Mouse (Mus musculus) embryonic facial prominence, embryonic 15.5 days (tissue): Measurements from ENCODE around the gene Tbx15. TPM values are rescaled to one million over a fixed set of nuclear protein-coding genes. Genes with fewer than 3 reads are reported as not detected.

Source experiments
- ATAC-seq: fragments of 200-750 bp; cut with Nextera tagmentation; 2 replicates; pipeline ENCODE4 v1.8.0; 2017; ENCODE audit warnings: low read depth, moderate TSS enrichment; ENCODE audit not compliant: insufficient number of reproducible peaks, low FRiP score, low TSS enrichment
- H3K27ac ChIP-seq: fragments of 300-500 bp; sonication (generic); replicated peaks from 2 replicates; pipeline ENCODE4 v1.5.1; 2015; ENCODE audit warnings: mild to moderate bottlenecking, inconsistent platforms
- H3K27me3 ChIP-seq: fragments of 300-500 bp; sonication (generic); 2 replicates; pipeline ENCODE4 v1.6.1; 2015; ENCODE audit warnings: inconsistent platforms
- H3K36me3 ChIP-seq: fragments of 300-500 bp; sonication (generic); 2 replicates; pipeline ENCODE4 v1.6.1; 2015; ENCODE audit warnings: mild to moderate bottlenecking, inconsistent platforms
- H3K4me1 ChIP-seq: fragments of 300-500 bp; sonication (generic); 2 replicates; pipeline ENCODE4 v1.6.1; 2015; ENCODE audit warnings: inconsistent platforms
- H3K4me2 ChIP-seq: fragments of 300-500 bp; sonication (generic); replicated peaks from 2 replicates; pipeline ENCODE4 v1.6.1; 2015; ENCODE audit warnings: mild to moderate bottlenecking, inconsistent platforms
- H3K4me3 ChIP-seq: fragments of 300-500 bp; sonication (generic); replicated peaks from 2 replicates; pipeline ENCODE4 v1.5.1; 2015; ENCODE audit warnings: mild to moderate bottlenecking, inconsistent platforms
- H3K9ac ChIP-seq: fragments of 300-500 bp; sonication (generic); 2 replicates; pipeline ENCODE4 v1.6.1; 2015; ENCODE audit warnings: inconsistent platforms
- H3K9me3 ChIP-seq: fragments of 300-500 bp; sonication (generic); replicated peaks from 2 replicates; pipeline ENCODE4 v1.6.1; 2016; ENCODE audit warnings: inconsistent platforms
- WGBS: fragments of 180-500 bp; shearing (Covaris S2); methylation state at CpG from one replicate; pipeline ENCODE4 v1.1.7; 2015; 5-methylcytosine and 5-hydroxymethylcytosine counted together
- polyA plus RNA-seq: library from polyadenylated mRNA; unstranded; fragments of >200 nt; fragmentation: Nextera tagmentation; extraction: Ambion mirVana; gene quantifications from 2 replicates; pipeline ENCODE4 v1.2.1, GENCODE M21; 2015

Tbx15 gene
- polyA plus RNA-seq = 25.2 and 25.9 TPM in 2 replicates

- peak within 1 kb of the TSS; percentile 65 for H3K27ac ChIP-seq
- no peaks in the 10 kb centered on the region for H3K9me3 ChIP-seq
- peak within 1 kb of the TSS; percentile 44 for H3K4me3 ChIP-seq
- H3K4me2 ChIP-seq = peak within 1 kb of the TSS; percentile 51
- H3K36me3 ChIP-seq = no peaks in the 10 kb centered on the region
- H3K4me1 ChIP-seq = peaks cover 13% of the 10 kb centered on the region
- no peak; the same call in 1 of the 2 replicates for ATAC-seq
- peaks cover 88% of the 10 kb centered on the region for H3K27me3 ChIP-seq
- WGBS = 3% methylated on average over 20 of the region's 20 CpGs
- peak within 1 kb of the TSS; percentile 40 for H3K9ac ChIP-seq
Measured at GRCm38 (mm10) chr3:99240213-99240720, at the start of gene Tbx15. Gene Tbx15, plus strand, starts transcription at chr3:99240381.

- 0 out of 2 replicates have a peak, but pooled peaks cover 4% of the 10 kb centered on the region for H3K36me3 ChIP-seq
- no peaks in the 10 kb centered on the region for H3K9me3 ChIP-seq
- H3K27ac ChIP-seq = no peak overlapping the region
- WGBS = 60% methylated on average over 4 of the region's 4 CpGs
- no peak for ATAC-seq
- no peaks in the 10 kb centered on the region for H3K27me3 ChIP-seq
- H3K9ac ChIP-seq = no peak overlapping the region
- H3K4me2 ChIP-seq = no peak overlapping the region
- H3K4me3 ChIP-seq = no peak overlapping the region
- peaks cover 4% of the 10 kb centered on the region; the same call in 1 of the 2 replicates for H3K4me1 ChIP-seq
Measured at GRCm38 (mm10) chr3:99193576-99193975, 46.6 kb upstream of the Tbx15 start.

GRCm38 (mm10) chr3:99203331-99203730 is 36.9 kb upstream of the Tbx15 start:
- Histone ChIP-seq H3K27ac (peak overlapping the region; percentile 63), H3K4me2 (no peak overlapping the region)
- 0 out of 2 replicates have a peak, but pooled peaks have one; percentile 43 for ATAC-seq

GRCm38 (mm10) chr3:99208416-99208815 is 31.8 kb upstream of the Tbx15 start:
- Histone ChIP-seq H3K27ac (no peak overlapping the region), H3K36me3 (no peaks in the 10 kb centered on the region), H3K4me2 (no peak overlapping the region), H3K27me3 (no peaks in the 10 kb centered on the region), H3K9me3 (no peaks in the 10 kb centered on the region), H3K4me3 (no peak overlapping the region), H3K9ac (no peak overlapping the region), H3K4me1 (peaks cover 11% of the 10 kb centered on the region)
- ATAC-seq = no peak
- 49% methylated on average over 1 of the region's 1 CpGs for WGBS

More at GRCm38 (mm10) chr3:99203331-99203730, 36.9 kb upstream of the Tbx15 start:
- Histone ChIP-seq H3K4me1 (no peaks in the 10 kb centered on the region), H3K4me3 (no peak overlapping the region), H3K9me3 (no peaks in the 10 kb centered on the region), H3K27me3 (no peaks in the 10 kb centered on the region), H3K36me3 (0 out of 2 replicates have a peak, but pooled peaks cover 4% of the 10 kb centered on the region), H3K9ac (no peak overlapping the region)

GRCm38 (mm10) chr3:99211105-99211698 is 29.0 kb upstream of the Tbx15 start:
- H3K27me3 ChIP-seq = no peaks in the 10 kb centered on the region
- no peak overlapping the region for H3K4me2 ChIP-seq
- H3K9ac ChIP-seq = no peak overlapping the region
- H3K4me3 ChIP-seq = no peak overlapping the region
- WGBS = 39% methylated on average over 14 of the region's 14 CpGs
- peaks cover 18% of the 10 kb centered on the region for H3K4me1 ChIP-seq
- no peak for ATAC-seq
- 0 out of 2 replicates have a peak, but pooled peaks cover 1% of the 10 kb centered on the region for H3K36me3 ChIP-seq
- no peak overlapping the region for H3K27ac ChIP-seq
- no peaks in the 10 kb centered on the region for H3K9me3 ChIP-seq

- Histone ChIP-seq H3K4me3 (no peak overlapping the region), H3K4me2 (no peak overlapping the region), H3K27ac (no peak overlapping the region), H3K9me3 (no peaks in the 10 kb centered on the region), H3K4me1 (no peaks in the 10 kb centered on the region), H3K36me3 (no peaks in the 10 kb centered on the region), H3K27me3 (peaks cover 7% of the 10 kb centered on the region; the same call in 1 of the 2 replicates), H3K9ac (no peak overlapping the region)
- ATAC-seq = no peak
- 60% methylated on average over 2 of the region's 2 CpGs for WGBS
Measured at GRCm38 (mm10) chr3:99227807-99228206, 12.4 kb upstream of the Tbx15 start.

GRCm38 (mm10) chr3:99233393-99234318 is 6.5 kb upstream of the Tbx15 start:
- Histone ChIP-seq H3K9ac (no peak overlapping the region), H3K27me3 (peaks cover 48% of the 10 kb centered on the region), H3K9me3 (no peaks in the 10 kb centered on the region), H3K36me3 (no peaks in the 10 kb centered on the region), H3K4me3 (peak overlapping the region; percentile 31), H3K4me1 (peaks cover 12% of the 10 kb centered on the region; the same call in 1 of the 2 replicates), H3K4me2 (peak overlapping the region; percentile 49), H3K27ac (peak overlapping the region; percentile 55; the same call in 1 of the 2 replicates)
- no peak for ATAC-seq
- 6% methylated on average over 20 of the region's 20 CpGs for WGBS

- Histone ChIP-seq H3K9me3 (no peaks in the 10 kb centered on the region), H3K27ac (no peak overlapping the region), H3K4me2 (peak overlapping the region; percentile 49), H3K4me3 (peak overlapping the region; percentile 31), H3K36me3 (no peaks in the 10 kb centered on the region), H3K27me3 (peaks cover 55% of the 10 kb centered on the region), H3K4me1 (peaks cover 12% of the 10 kb centered on the region; the same call in 1 of the 2 replicates), H3K9ac (no peak overlapping the region)
- 17% methylated on average over 17 of the region's 17 CpGs for WGBS
- no peak for ATAC-seq
Measured at GRCm38 (mm10) chr3:99234319-99234869, 5.8 kb upstream of the Tbx15 start.

- Histone ChIP-seq H3K4me3 (no peak overlapping the region), H3K27me3 (peaks cover 64% of the 10 kb centered on the region), H3K4me1 (peaks cover 13% of the 10 kb centered on the region; the same call in 1 of the 2 replicates), H3K36me3 (no peaks in the 10 kb centered on the region), H3K9ac (no peak overlapping the region), H3K4me2 (peak overlapping the region; percentile 8; the same call in 1 of the 2 replicates), H3K27ac (no peak overlapping the region), H3K9me3 (no peaks in the 10 kb centered on the region)
- WGBS = 30% methylated on average over 23 of the region's 23 CpGs
- no peak for ATAC-seq
Measured at GRCm38 (mm10) chr3:99235116-99235803, 4.9 kb upstream of the Tbx15 start.

GRCm38 (mm10) chr3:99235804-99236755 is 4.1 kb upstream of the Tbx15 start:
- H3K36me3 ChIP-seq = no peaks in the 10 kb centered on the region
- WGBS = 30% methylated on average over 18 of the region's 18 CpGs
- peaks cover 70% of the 10 kb centered on the region for H3K27me3 ChIP-seq
- no peak overlapping the region for H3K27ac ChIP-seq
- no peak overlapping the region for H3K4me3 ChIP-seq
- H3K4me1 ChIP-seq = peaks cover 19% of the 10 kb centered on the region
- no peak overlapping the region for H3K4me2 ChIP-seq
- H3K9me3 ChIP-seq = no peaks in the 10 kb centered on the region
- no peak overlapping the region for H3K9ac ChIP-seq
- ATAC-seq = no peak
